Mouse (Mus musculus) mouse embryonic stem cell (cell line): ENCODE data around the gene Ssbp3.

ENCODE experiments used
- in situ Hi-C, 2 experiments: fragments of 300-500 bp; cut with MboI; formaldehyde crosslinking; loops; 1 replicate in 1 of 2; 3 replicates in 1 of 2; pipeline ENCODE4 v1.14.3; 2019 to 2020; ENCODE audit warnings: low sequenced_read_pairs in 2 of 2, low pct_unique_long_range_greater_than_20kb in 1 of 2, mixed read lengths in 1 of 2; ENCODE audit not compliant: unreplicated experiment in 1 of 2

Gene Ssbp3

GRCm38 (mm10) chr4:106910201-106911172 is at the start of gene Ssbp3:
Ssbp3 (plus strand) TSS chr4:106910701.
- in situ Hi-C loops, result no loop called here

GRCm38 (mm10) chr4:106861871-106862270 is 48.6 kb upstream of the Ssbp3 start:
- in situ Hi-C loops, result no loop called here

GRCm38 (mm10) chr4:106862317-106862716 is 48.2 kb upstream of the Ssbp3 start:
- in situ Hi-C loops, result no loop called here

GRCm38 (mm10) chr4:106862767-106863370 is 47.6 kb upstream of the Ssbp3 start:
- in situ Hi-C loops, result no loop called here

- in situ Hi-C loops, result no loop called here
These were observed 44.9 kb upstream of the Ssbp3 start for GRCm38 (mm10) chr4:106865415-106866110.

GRCm38 (mm10) chr4:106866381-106866780 is 44.1 kb upstream of the Ssbp3 start:
- in situ Hi-C loops, result no loop called here

- in situ Hi-C loops, result no loop called here
These were observed 43.7 kb upstream of the Ssbp3 start for GRCm38 (mm10) chr4:106866845-106867244.

- in situ Hi-C loops, result no loop called here
These were observed 41.6 kb upstream of the Ssbp3 start for GRCm38 (mm10) chr4:106868737-106869438.

GRCm38 (mm10) chr4:106869539-106869951 is 41.0 kb upstream of the Ssbp3 start:
- in situ Hi-C loops, result no loop called here

- in situ Hi-C loops, result loop anchor here in 1 of 2 experiments (5.0 kb wide), 1 partner anchor 33 kb away; no protein-coding TSS in a partner anchor
These were observed 39.9 kb upstream of the Ssbp3 start for GRCm38 (mm10) chr4:106870556-106870955.

GRCm38 (mm10) chr4:106874501-106874900 is 36.0 kb upstream of the Ssbp3 start:
- in situ Hi-C loops, result loop anchor here in 1 of 2 experiments (5.0 kb wide), 1 partner anchor 37 kb away; no protein-coding TSS in a partner anchor

GRCm38 (mm10) chr4:106881101-106881500 is 29.4 kb upstream of the Ssbp3 start:
- in situ Hi-C loops, result no loop called here

- in situ Hi-C loops, result no loop called here
These were observed 27.4 kb upstream of the Ssbp3 start for GRCm38 (mm10) chr4:106883149-106883548.

GRCm38 (mm10) chr4:106886307-106887085 is 24.0 kb upstream of the Ssbp3 start:
- in situ Hi-C loops, result no loop called here

- in situ Hi-C loops, result no loop called here
These were observed 14.4 kb upstream of the Ssbp3 start for GRCm38 (mm10) chr4:106896086-106896485.

GRCm38 (mm10) chr4:106898923-106899322 is 11.6 kb upstream of the Ssbp3 start:
- in situ Hi-C loops, result no loop called here

- in situ Hi-C loops, result no loop called here
These were observed 11.0 kb upstream of the Ssbp3 start for GRCm38 (mm10) chr4:106899471-106899870.

- in situ Hi-C loops, result no loop called here
These were observed 9.8 kb upstream of the Ssbp3 start for GRCm38 (mm10) chr4:106900718-106901117.
